Mouse (Mus musculus) cerebellum, postnatal 36 days (tissue): Measurements from ENCODE around the gene Zmym6.

Source experiments
- DNase-seq, 2 experiments: peaks; one replicate each; pipeline ENCODE4 v3.0.0; 2021 to 2022; ENCODE audit warnings: mixed read lengths in 2 of 2

Zmym6 gene

DNA sequence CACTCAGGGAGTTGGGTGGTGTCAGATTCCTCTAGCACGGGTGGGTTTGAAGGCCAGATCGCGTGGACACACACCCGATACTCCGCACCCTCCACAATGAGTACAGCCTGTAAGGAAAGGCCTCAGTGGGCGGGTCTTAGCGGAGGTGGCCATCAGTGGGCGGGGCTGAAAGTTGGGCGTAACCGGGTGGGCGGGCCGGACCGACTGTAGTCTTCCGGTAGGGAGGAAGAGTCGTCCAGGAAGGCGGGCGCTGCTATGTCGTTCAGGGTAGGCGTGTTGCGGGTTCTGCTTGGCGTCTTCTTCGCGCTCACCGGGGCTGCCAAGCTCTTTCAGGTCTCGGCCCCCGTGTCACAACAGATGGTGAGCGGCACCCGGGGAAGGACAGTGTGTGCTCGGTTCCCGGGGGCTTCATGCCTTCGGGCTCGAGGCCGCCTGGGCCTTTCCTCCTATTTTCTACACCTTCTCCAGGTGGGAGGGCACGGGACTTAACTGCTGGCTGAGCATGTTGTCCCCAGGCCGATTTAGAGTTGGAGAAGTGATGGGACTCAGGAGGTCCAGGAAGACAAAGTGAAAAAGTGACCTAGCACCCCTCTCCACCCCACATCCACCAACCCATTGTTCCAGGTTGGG lies 48.8 kb downstream of the Zmym6 start:
- DNase-seq, result peak; percentile 70 to 78

DNA sequence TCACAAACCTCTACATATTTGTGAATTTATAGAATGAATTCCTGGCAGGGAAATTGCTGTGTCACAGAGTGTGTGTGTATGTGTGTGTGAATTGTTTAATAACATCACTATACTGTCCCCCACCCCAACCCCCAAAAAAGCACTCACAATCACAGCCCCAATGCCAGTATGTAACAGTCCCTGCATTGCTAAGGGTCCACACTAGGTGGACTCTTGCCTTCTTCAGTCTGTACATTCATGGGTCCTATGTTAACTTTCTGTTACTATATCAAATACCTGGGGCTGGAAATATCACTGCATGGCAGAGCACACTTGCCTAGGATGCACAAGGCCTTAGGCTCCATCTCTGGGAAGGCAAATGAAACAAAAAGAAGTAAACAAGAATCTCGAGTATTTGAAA lies 57.5 kb downstream of the Zmym6 start:
- no peak for DNase-seq

DNA sequence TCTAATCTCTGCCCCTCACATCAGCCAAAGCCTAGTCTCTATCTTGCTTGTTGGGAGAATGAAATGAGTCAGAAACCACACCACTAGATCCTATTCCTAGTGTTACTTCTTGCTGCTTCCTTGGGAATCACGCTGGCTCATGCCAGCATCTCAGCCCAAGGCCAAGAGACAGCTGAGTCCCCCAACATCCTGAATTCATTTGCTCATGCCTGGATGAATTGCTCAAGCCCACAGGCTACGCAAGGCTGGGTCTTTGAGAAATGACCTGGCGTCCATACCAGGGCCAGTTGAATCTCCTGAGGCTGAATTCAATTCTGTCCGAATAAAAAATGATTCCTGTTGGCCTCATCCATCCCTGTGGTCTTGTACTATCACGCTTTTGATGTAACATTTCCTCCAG lies 60.4 kb downstream of the Zmym6 start:
- DNase-seq, result no peak

DNA sequence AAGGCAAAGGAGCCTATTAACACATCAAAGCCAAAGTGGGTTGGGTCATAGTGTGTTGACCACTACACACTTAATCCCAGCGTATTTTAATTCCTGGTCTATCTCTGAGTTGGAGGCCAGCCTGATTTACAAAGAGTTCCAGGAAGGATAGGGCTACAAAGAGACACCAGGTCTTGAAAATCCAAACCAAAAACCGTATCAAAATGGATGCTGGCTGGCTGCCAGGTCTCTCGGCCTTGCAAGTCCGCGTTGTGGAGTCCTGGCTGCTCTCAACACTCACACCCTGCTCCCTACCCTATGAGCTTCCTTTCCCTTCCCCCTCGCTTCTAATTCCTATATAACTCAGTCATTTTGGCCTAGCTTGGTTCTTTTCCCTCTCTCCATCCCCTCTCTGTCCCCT lies 61.3 kb downstream of the Zmym6 start:
- peak in 1 of 2 experiments; percentile 16 for DNase-seq

DNA sequence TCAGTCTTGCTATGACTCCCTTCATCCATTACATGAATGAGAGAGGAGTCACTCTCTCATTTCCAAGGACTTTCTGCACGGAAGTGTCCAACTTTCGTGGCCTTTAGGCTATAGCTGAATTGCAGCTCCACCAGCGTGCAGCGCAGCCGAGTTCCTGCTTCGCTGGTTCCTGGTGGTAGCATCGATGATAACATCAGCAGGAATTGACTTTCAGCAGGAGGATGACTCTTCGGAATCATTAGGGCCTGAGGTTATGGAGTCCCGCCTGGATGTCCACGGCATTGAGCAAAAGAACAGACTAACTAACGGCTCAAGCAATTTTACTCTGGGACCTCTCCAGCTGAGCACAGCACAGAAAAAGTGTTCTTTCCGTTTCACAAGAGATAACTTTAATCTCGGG lies 72.8 kb downstream of the Zmym6 start:
- DNase-seq, result no peak

DNA sequence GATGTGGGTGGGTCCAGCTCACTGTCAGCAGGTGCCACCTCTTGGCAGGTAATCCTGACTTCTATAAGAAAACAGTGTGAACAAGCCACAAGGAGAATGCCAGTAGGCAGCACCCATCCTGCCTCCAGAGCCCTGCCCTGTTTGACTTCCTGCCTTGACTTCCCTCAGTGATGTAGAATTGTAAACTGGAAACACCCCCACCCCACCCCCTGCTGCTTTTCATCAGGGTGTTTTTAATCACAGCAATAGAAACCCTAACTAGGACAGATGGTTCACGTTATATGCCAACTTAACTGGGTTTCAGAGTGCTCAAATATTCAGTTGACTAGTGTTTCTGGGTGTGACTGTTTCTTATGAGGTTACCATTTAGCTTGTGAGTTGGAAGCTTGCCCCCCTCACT lies 76.2 kb downstream of the Zmym6 start:
- DNase-seq, result no peak

DNA sequence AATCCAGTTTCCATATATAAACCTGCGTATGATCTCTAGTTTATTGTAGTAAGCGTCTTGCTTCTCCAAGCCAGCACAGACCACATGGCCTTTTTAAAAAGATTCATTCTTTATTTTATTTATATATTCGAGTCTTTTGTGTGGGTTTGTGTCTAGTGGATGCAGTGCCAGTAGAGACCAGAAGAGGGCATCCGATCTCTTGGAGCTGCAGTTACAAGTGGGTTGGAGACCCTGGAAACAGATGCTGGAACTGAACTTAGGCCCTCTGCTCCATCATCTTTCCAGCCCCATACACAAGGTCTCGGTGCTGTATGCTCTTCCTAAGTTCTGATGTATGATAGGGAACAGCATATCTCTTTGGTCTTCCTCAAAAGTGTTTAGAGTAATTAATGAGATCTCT lies 78.6 kb downstream of the Zmym6 start:
- DNase-seq, result no peak

DNA sequence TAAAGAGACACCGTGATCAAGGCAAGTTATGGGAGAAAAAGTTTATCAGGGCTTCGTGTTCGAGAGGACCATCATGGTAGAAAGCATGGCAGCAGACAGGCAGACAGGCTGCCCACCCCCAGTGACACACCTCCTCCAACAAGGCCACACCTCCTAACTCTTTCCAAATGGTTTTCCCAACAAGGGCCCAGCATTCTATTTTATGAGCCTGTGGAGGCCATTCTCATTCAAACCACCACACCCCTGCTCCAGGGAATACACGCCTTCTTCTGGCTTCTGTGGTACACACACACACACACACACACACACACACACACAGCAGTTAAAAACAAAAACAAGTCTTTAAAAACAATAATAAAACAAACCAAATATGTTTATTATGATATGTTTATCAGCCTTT lies 80.6 kb downstream of the Zmym6 start:
- DNase-seq, result no peak

DNA sequence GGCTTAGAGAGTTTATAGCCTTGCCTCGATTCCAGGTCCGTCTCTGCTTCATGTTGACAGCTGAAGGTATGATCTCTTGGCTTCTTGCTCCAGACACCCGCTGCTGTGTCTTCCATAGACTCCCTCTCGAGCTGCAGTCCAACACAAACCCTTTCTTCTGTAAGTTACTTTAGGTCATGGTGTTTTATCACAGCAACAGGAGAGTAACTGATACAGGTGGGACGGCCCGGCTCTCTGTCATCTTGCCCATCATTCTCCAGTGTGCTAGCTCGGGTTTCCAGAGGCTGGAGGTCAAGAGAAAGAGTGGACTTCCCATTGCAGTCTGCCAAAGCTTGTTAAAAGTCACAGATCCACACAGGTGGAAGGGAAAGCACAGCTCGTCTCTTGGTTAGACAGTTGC lies 86.7 kb downstream of the Zmym6 start:
- no peak for DNase-seq

DNA sequence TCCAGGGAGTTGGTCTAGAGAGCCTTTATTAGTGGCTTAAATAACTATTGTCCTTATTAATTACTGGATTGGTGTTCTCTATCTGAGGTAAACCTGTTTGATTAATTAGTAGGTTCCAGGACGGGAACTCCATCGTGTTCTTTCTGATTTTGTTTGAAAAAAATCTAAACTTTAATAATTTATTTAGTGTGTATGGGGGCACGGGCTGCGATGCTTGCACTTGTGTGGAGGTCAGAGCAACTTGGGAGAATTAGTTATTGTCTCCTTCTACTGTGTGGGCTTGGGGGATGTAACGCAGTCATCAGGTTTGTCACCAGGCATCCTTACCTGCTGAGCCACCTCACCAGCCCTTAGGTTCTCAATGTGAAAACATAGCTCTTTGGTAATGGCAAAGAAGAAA lies 89.9 kb downstream of the Zmym6 start:
- DNase-seq, result no peak

DNA sequence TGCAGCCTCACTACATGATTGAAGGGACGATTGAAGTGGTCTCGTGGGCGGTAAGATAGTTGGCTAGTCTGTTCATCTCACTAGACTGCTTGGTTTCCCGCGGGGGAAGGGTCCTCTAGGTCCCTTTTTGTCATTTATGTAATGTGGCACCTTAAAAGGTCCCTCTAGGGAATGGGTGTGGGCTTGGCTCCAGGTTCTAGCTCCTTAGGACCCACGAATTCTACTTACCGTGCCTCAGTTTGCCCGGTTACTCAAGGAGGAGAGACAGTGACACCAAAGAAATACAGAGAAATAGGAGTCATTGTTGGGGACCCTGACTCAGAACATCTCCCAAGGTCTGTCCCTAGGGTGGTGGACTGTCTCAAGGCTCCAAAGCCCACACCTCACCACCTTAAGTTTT lies 90.5 kb downstream of the Zmym6 start:
- no peak for DNase-seq

DNA sequence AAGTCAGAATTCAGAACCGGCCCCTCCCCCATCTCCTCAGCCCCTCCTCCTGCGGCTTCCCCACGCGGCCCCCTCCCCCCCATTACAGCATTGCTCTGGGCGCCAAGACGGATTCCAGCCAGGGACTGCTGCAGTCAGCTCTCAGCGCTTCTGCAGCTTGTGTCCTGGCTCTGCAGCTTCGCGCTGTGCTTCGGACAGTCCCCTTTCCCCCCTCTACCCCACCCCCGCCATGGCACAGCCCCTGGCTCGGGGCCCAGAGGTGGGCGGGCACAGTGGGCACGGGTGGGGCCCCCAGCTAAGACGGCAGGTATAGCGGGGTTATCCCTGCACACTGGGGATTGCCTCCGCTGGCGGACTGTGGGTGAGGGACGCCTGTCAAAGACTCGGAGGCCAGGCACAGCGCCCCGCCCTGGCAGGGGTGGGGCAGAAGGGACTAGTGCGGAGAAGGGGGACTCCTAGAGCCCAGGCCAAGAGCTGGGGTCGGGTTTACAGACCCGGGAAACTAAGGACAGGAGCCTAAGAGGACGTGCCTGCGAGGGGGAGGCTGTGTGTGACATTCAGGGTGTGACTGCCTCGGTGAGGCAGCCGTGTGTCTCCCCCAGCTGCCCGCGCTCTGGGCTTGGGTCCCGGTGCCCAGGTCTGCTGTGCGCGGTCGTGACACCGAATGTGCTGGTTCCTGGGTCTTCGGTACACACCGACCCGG lies 91.2 kb downstream of the Zmym6 start:
- DNase-seq, result peak; percentile 76 to 79

DNA sequence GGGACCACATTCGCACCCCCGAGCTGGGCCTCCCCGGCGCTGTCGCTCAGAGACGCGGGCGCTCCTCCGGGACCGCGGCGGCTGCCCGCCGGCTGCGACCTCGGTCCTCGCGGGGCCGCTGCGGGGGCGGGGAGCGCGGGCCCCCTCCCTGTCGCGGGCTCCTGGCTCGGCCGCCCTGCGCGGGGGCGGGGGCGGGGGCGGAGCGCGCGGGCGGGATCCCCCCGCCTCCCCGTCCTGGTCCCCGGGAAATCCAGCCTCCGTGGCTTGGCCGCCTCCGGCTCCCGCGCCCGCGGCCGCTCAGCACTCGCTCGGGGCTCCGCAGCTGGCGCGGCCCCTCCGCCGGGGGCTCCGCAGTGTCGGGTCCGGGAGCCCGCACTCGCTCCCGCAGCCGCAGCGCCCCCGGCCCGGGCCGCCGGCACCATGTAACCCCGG lies 91.7 kb downstream of the Zmym6 start, which contains the start of gene Dlgap3:
Gene Dlgap3 (plus strand): TSS at position 291 of the 432 bp plus-strand sequence.
- DNase-seq, result peak; percentile 71 to 83

DNA sequence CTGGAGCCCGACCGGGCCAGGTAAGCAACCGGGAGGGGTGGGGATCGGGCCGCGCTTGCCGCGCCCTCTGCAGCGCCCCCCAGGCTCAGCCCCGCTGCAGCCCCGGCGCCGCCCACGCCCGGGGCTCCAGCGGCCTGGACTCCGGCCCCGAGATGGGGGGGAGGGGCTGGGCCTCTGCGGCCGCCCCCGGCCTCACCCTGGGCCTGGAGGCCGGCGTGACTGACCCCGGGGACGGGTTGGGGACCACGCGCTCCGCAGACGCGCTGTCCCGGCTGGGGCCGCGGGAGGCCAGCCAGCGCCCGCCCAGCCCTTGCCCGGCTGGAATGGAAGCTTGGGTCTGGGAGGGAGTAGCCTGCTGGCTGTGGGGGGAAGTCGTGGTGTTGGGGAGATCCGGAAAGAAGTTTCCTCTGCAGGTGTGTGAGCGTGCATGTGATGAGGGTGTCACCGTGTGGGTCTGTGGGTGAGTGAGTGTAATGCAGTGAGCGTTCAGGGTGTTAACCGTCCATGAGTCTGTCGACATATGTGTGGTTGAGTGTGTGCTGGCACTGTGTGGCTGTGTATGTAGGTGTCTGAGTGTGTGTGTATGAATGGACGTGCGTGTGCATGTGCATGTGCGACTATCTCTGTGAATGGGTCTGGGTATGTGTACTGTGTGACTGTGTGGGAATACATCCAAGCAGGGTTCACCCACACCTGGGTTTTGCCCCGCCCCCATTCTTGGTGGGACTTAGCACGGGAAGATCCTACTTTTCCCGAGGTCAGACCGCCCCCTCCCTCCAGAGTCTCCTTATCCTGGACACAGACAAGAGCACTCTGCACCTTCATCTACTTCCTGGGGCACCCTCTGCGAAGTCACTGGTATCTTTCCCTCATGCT lies 92.4 kb downstream of the Zmym6 start:
- DNase-seq, result peak in 1 of 2 experiments; percentile 56

DNA sequence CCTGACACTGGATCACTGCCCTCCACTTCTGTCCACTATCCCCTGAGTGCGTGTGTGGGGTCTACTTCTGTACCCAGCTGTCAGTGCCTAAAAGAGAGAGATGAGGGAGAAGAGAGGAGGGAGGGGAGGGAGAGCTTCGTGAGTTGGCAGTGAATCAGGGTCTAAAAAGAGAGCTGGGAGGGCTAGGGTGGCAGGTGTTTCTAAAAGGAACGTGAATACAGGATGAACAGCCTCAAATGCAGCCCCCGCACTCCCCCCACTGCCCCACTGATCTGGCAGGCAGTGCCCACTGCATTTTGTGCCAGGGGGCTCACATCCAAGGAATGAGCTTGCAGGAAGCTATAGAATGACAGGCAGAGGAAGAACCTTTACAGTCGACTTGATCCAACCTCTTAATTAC lies 93.7 kb downstream of the Zmym6 start:
- peak; percentile 69 to 75 for DNase-seq

DNA sequence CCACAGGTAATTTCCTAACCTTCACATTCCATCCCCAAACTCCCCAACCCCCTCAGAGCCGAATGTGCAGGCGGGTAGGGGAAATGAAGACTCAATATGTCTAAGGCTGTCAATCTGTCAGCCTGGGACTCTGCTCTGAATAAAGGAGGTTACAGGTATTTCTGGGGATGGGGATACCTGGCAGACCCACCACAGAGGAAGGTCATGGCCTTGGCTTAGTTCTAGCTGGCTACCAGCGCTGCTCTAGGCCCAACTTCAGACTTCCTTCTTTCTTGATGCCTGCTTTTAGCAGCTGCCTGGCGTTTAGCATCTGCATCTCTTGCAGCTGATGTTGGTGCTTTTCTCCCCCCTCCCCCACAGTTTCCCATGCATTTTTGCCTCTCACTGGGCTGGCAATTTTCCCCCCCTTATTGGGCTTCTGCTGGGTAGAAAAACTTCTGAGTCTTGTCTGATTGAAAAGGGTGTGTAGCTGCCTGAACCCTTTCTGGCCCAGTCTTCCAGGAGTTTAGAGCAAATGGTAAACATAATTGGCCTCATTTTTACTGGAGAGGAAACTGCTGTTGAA lies 94.2 kb downstream of the Zmym6 start:
- DNase-seq, result no peak

DNA sequence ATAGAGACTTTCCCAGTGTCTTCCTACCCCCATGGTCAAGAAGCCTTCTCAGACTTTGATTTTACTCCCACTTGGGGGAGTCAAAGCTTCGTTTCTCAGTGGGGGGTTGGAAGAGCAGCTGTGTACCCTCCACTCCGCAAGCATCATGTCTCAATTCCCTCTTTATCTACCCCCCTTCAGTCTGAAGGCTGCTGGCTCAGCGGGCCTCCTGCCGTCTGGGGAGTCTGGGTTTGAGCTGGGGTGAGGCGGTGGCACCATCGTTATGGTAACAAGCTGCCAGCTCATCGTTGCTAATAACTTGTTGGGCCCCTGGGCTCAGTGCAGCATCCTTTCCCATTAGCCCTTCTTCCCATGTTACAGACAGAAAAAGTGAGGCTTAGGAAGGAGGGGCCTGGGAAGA lies 94.9 kb downstream of the Zmym6 start:
- DNase-seq, result no peak

DNA sequence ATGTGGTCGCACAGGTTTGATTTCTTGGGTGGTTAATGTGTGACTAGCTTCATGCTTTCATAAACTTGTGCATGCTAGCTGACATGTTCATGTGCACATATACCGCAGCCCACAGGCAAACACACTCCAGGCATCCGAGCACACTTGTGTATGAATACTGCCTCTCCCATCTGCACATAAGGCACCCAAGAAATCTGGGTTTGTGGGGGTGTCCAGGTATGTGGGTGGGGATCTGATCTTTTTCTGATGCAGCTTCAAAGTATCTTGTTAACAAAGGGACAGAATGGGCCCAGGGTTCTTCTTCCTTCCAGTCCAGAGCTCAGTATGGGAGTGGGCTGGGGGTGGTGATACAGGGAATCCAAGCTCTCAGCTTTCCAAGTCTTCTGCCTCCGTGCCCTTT lies 95.4 kb downstream of the Zmym6 start:
- no peak for DNase-seq

DNA sequence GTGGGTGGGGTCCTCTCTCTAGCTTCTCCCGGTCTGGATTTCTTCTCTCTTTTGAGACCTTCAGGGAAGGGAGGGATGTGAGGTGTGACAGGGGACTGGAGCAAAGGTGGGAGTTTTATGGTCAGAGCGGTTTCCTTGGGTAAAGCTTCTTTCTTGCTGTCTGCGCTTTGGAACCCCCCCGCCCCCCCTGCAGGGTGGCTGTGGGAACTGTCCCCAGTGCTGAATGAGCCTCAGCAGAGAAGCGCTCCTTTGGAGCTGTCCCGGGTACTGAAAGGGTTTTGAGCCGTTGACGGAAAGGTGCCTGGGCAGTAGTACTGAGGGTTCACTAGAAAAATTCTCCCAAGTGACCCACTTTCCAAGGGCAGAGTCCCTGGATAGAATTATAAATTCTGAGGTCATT lies 96.3 kb downstream of the Zmym6 start:
- no peak for DNase-seq
